Mouse (Mus musculus): ENCODE results near the gene Emb. TPM values are rescaled to one million over a fixed set of nuclear protein-coding genes. Genes with fewer than 3 reads are reported as not detected.

The Emb gene
- polyA plus RNA-seq, 1 experiment from 2014 or later = 39.9 TPM

DNA sequence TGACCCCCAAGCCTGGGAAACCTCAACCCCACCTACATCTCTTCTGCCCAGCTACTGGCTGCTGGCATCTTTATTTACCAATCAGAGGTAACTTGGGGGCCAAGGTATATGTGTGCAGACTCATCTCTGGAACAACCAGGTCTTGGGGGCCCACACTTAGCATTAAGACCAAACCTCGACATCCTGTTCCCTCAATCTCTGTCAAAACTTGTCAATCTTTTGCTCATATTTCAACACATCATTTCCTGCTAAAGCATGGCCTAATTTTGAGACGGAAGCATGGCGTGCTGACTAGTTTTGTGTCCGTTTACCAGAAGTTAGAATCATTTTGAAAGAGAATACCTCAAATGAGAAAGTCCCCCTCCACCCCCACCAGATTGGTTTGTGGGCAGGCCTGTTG lies 52.4 kb downstream of the Emb start:
- DNase-seq (ENCODE audit: low spot score) = no peak
- H3K36me3 ChIP-seq (ENCODE audit: control insufficient read depth, insufficient read depth, low read length) = no peaks in the 10 kb centered on the region
- 93% methylated on average over 4 of the region's 4 CpGs for WGBS

DNA sequence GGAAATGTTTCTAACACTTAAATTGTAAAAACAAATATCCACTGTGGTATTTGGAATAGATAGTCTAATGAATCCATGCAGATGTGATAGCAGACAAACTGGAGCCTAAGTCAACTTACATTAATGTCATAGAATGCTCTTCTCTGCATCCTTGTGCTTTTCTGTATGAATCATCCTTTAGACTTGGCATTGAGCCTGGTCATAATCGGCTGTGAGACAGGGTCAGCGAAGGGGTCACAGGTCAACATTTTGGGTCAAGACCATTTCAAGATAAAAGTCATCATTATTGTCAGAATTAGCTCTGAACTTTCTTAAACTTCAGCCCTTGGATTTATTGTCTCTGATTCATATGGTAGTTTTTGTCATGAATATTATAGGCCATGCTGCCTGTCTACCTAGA lies 57.8 kb downstream of the Emb start:
- no peaks in the 10 kb centered on the region for H3K27me3 ChIP-seq (ENCODE audit: control insufficient read depth, insufficient read depth, low read length)
- H3K4me2 ChIP-seq (ENCODE audit: low read depth, severe bottlenecking) = no peak overlapping the region
- no peaks in the 10 kb centered on the region for H3K9me3 ChIP-seq (ENCODE audit: control insufficient read depth, low read length)
- ATAC-seq (ENCODE audit: insufficient number of reproducible peaks, low FRiP score, low TSS enrichment, low read depth) (no peak), DNase-seq (ENCODE audit: low spot score) (peak; percentile 11)
- no peak overlapping the region for H3K9ac ChIP-seq (ENCODE audit: low read length)
- 74% methylated on average over 2 of the region's 2 CpGs for WGBS
- no peak overlapping the region for H3K4me3 ChIP-seq (ENCODE audit: low read depth, low read length)
- no peaks in the 10 kb centered on the region for H3K4me1 ChIP-seq (ENCODE audit: control insufficient read depth, insufficient read depth, low read length)
- H3K27ac ChIP-seq (replicated peaks; ENCODE audit: low read depth, low read length) = no peak overlapping the region
- H3K36me3 ChIP-seq (ENCODE audit: control insufficient read depth, insufficient read depth, low read length) = no peaks in the 10 kb centered on the region

More for the DNA sequence above, 52.4 kb downstream of the Emb start:
- Histone ChIP-seq H3K9me3 (ENCODE audit: control insufficient read depth, low read length) (no peaks in the 10 kb centered on the region), H3K4me1 (ENCODE audit: control insufficient read depth, insufficient read depth, low read length) (no peaks in the 10 kb centered on the region), H3K27me3 (ENCODE audit: control insufficient read depth, insufficient read depth, low read length) (no peaks in the 10 kb centered on the region), H3K27ac (replicated peaks; ENCODE audit: low read depth, low read length) (no peak overlapping the region), H3K9ac (ENCODE audit: low read length) (no peak overlapping the region), H3K4me2 (ENCODE audit: low read depth, severe bottlenecking) (no peak overlapping the region), H3K4me3 (ENCODE audit: low read depth, low read length) (no peak overlapping the region)
- no peak for ATAC-seq (ENCODE audit: insufficient number of reproducible peaks, low FRiP score, low TSS enrichment, low read depth)

DNA sequence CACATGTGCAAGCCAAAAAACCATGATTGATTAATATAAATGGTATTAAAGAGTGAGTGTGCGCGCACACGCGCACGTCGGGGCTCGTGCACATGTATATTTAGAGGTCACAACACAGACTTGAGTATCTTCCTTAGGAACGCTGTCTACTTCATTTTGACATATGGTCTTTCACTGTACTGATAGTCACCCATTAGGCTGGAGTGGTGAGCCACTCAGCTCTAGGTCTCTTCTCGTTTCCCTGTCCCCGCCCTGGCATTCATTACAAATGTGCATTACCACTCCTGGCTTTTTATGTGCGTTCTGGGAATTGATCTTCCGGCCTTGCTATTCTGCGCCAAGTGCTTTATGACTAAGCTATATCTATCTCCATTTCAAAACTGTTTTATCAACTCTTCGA lies 59.6 kb downstream of the Emb start:
- WGBS = 96% methylated on average over 14 of the region's 14 CpGs

DNA sequence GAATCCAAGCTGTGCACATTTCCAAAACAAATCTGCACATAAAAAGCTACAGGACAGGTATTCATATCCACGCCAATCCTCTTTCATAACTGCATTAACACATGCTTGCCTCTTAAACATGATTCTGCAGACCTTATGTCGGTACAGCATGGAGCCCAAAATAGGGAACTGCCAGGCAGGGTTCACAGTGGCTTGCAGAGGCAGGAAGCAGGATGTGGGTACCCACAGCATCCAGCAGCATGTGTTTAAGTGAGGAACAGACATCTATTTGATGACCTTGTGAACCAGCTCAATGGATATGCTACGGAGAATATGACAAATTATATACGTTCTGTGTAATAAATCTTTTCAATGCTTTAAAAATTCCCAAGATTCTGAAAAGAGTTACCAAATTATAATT lies 75.7 kb downstream of the Emb start:
- Histone ChIP-seq H3K27me3 (ENCODE audit: control insufficient read depth, insufficient read depth, low read length) (no peaks in the 10 kb centered on the region), H3K4me3 (ENCODE audit: low read depth, low read length) (no peak overlapping the region), H3K36me3 (ENCODE audit: control insufficient read depth, insufficient read depth, low read length) (no peaks in the 10 kb centered on the region), H3K9me3 (ENCODE audit: control insufficient read depth, low read length) (no peaks in the 10 kb centered on the region; the same call in 1 of the 2 replicates), H3K9ac (ENCODE audit: low read length) (no peak overlapping the region), H3K4me2 (ENCODE audit: low read depth, severe bottlenecking) (no peak overlapping the region), H3K27ac (replicated peaks; ENCODE audit: low read depth, low read length) (no peak overlapping the region), H3K4me1 (ENCODE audit: control insufficient read depth, insufficient read depth, low read length) (no peaks in the 10 kb centered on the region)
- no peak for ATAC-seq (ENCODE audit: insufficient number of reproducible peaks, low FRiP score, low TSS enrichment, low read depth)
- WGBS = 82% methylated on average over 4 of the region's 4 CpGs
- no peak for DNase-seq (ENCODE audit: low spot score)

More for the DNA sequence above, 59.6 kb downstream of the Emb start:
- ATAC-seq (ENCODE audit: insufficient number of reproducible peaks, low FRiP score, low TSS enrichment, low read depth) (no peak), DNase-seq (ENCODE audit: low spot score) (peak; percentile 7)
- Histone ChIP-seq H3K4me1 (ENCODE audit: control insufficient read depth, insufficient read depth, low read length) (no peaks in the 10 kb centered on the region), H3K4me2 (ENCODE audit: low read depth, severe bottlenecking) (no peak overlapping the region), H3K27me3 (ENCODE audit: control insufficient read depth, insufficient read depth, low read length) (no peaks in the 10 kb centered on the region), H3K36me3 (ENCODE audit: control insufficient read depth, insufficient read depth, low read length) (no peaks in the 10 kb centered on the region), H3K9ac (ENCODE audit: low read length) (no peak overlapping the region), H3K27ac (replicated peaks; ENCODE audit: low read depth, low read length) (no peak overlapping the region), H3K4me3 (ENCODE audit: low read depth, low read length) (no peak overlapping the region), H3K9me3 (ENCODE audit: control insufficient read depth, low read length) (no peaks in the 10 kb centered on the region)

DNA sequence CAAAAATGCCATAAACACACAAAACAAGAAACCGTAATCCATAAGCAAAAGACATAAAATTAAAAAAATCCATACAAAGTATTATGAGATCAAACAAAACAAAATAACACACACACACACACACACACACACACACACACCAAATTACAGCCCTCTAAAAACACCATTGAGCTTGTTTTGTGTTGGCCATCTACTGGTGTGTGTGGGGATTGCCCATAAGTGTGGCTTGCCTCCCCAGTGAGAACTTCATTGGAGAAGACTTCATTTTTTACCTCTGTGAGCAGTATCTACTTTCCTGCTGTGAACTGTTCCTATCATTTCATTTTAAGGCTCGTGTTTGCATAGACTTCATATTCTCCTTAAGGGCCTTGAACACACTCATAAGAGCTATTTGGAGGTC lies 78.6 kb downstream of the Emb start:
- WGBS = 89% methylated on average over 2 of the region's 2 CpGs
- H3K36me3 ChIP-seq (ENCODE audit: control insufficient read depth, insufficient read depth, low read length) = no peaks in the 10 kb centered on the region
- no peaks in the 10 kb centered on the region; the same call in 1 of the 2 replicates for H3K9me3 ChIP-seq (ENCODE audit: control insufficient read depth, low read length)
- ATAC-seq (ENCODE audit: insufficient number of reproducible peaks, low FRiP score, low TSS enrichment, low read depth) = no peak
- no peak overlapping the region for H3K4me3 ChIP-seq (ENCODE audit: low read depth, low read length)
- no peaks in the 10 kb centered on the region for H3K27me3 ChIP-seq (ENCODE audit: control insufficient read depth, insufficient read depth, low read length)
- no peak overlapping the region for H3K27ac ChIP-seq (replicated peaks; ENCODE audit: low read depth, low read length)
- no peak for DNase-seq (ENCODE audit: low spot score)
- H3K4me2 ChIP-seq (ENCODE audit: low read depth, severe bottlenecking) = no peak overlapping the region
- H3K9ac ChIP-seq (ENCODE audit: low read length) = no peak overlapping the region
- no peaks in the 10 kb centered on the region for H3K4me1 ChIP-seq (ENCODE audit: control insufficient read depth, insufficient read depth, low read length)

DNA sequence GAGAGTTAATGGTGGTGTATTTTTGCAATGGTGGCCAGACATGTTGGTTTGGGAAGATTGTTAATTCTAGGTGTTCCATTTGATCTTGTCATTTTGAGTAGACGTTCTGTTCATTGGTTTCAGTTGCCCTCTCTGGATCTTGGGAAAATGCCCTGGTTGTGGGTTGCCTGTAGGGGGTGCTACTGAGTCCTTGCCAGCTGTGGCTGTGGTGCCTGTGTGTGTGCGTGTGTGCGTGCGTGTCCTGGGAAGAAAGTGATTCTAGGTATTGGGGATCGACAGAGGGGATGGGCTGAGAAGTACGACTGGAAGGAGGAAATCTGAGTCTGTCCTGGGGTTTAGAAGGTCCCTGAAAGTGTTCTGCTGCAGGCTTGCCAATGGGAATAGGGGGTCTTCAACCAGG lies 79.1 kb downstream of the Emb start:
- 88% methylated on average over 6 of the region's 6 CpGs for WGBS
- ATAC-seq (ENCODE audit: insufficient number of reproducible peaks, low FRiP score, low TSS enrichment, low read depth) = no peak

DNA sequence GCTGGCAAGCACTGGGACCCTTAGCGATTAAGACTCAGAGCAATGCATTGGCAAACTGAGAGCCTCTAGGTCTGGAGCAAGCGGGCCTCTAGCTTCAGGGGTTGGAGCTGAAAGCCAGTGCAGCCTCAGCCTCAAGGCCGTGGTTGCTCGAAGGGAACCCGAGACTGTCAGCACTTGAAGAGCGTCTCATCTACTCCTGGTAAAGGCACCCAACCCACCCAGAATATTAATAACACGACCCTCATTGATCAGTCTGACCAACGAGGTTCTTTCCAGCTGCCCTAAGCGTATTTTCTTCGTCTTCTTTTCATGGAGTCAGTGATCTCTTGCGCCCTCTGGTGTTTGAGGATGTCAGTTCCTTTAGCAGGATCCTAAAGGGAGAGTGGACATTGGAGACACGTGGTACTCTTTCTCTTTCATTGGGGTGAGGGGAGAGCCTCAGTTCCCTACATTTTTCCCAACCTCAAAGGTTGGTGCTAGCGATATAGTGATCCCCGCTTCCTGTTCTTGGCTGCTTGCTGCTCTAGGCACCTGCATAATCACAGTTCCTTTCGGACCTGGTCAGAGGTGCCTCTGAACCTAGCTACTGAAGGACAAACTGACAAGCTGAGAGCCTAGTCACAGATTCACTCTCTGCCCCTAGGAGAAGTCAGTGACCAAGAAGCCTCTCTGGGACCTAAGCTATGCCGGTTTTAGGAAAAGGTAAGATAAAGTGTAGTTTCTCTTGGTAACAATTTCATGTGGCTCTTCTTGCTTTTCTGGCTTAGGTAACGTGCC lies 81.3 kb downstream of the Emb start:
- H3K4me2 ChIP-seq (ENCODE audit: low read depth, severe bottlenecking) = peak overlapping the region; percentile 25
- H3K9ac ChIP-seq (ENCODE audit: low read length) = no peak overlapping the region
- H3K4me3 ChIP-seq (ENCODE audit: low read depth, low read length) = no peak overlapping the region
- peak; percentile 87 for DNase-seq (ENCODE audit: low spot score)
- H3K4me1 ChIP-seq (ENCODE audit: control insufficient read depth, insufficient read depth, low read length) = no peaks in the 10 kb centered on the region
- no peak overlapping the region for H3K27ac ChIP-seq (replicated peaks; ENCODE audit: low read depth, low read length)
- peak; percentile 61; the same call in 1 of the 2 replicates for ATAC-seq (ENCODE audit: insufficient number of reproducible peaks, low FRiP score, low TSS enrichment, low read depth)
- no peaks in the 10 kb centered on the region; the same call in 1 of the 2 replicates for H3K9me3 ChIP-seq (ENCODE audit: control insufficient read depth, low read length)
- no peaks in the 10 kb centered on the region for H3K27me3 ChIP-seq (ENCODE audit: control insufficient read depth, insufficient read depth, low read length)
- WGBS = 33% methylated on average over 17 of the region's 17 CpGs
- H3K36me3 ChIP-seq (ENCODE audit: control insufficient read depth, insufficient read depth, low read length) = no peaks in the 10 kb centered on the region

More for the DNA sequence above, 79.1 kb downstream of the Emb start:
- no peak overlapping the region for H3K4me3 ChIP-seq (ENCODE audit: low read depth, low read length)
- H3K9ac ChIP-seq (ENCODE audit: low read length) = no peak overlapping the region
- no peaks in the 10 kb centered on the region for H3K27me3 ChIP-seq (ENCODE audit: control insufficient read depth, insufficient read depth, low read length)
- H3K9me3 ChIP-seq (ENCODE audit: control insufficient read depth, low read length) = no peaks in the 10 kb centered on the region; the same call in 1 of the 2 replicates
- no peak for DNase-seq (ENCODE audit: low spot score)
- H3K4me1 ChIP-seq (ENCODE audit: control insufficient read depth, insufficient read depth, low read length) = no peaks in the 10 kb centered on the region
- no peak overlapping the region for H3K27ac ChIP-seq (replicated peaks; ENCODE audit: low read depth, low read length)
- no peak overlapping the region for H3K4me2 ChIP-seq (ENCODE audit: low read depth, severe bottlenecking)
- no peaks in the 10 kb centered on the region for H3K36me3 ChIP-seq (ENCODE audit: control insufficient read depth, insufficient read depth, low read length)

DNA sequence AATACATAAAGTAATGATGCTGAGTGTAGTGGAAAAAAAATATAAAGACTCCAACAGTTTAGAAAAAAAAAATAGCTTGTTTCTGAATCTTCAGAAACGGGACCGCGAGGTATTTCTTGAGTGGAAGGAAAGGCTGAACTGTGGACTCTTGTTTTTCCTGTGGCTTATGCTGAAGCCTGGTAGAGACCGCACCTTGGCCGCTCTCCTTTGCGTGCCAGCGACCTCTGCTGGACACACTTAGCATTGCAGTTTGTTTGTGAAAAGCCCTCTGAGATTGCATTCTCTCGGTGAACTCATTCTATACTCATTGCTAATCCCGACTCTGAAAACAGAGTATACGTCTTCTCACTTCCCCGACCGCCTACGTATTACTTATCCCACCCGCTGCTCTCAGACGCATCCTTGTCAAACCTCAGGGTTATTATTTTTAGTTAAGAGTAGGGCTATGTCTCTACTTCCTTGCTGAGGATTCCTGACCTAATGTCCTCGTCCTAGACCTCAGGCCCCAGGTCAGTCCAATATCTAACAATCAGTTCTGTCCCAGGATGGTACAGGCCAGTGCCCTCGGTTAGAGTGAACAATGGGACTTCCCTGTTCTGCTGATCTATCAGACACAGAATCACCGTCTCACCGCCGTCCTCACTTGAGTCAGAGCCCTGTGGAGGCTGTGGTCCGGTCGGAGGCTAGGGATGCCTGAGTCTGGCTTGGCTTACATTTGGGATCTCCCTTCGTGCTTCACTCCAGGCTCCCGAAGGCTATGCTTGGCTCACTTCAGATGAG lies 103.3 kb downstream of the Emb start:
- H3K27ac ChIP-seq (replicated peaks; ENCODE audit: low read depth, low read length) = no peak overlapping the region
- peak; percentile 92 for DNase-seq (ENCODE audit: low spot score)
- H3K4me3 ChIP-seq (ENCODE audit: low read depth, low read length) = no peak overlapping the region
- H3K4me1 ChIP-seq (ENCODE audit: control insufficient read depth, insufficient read depth, low read length) = no peaks in the 10 kb centered on the region
- H3K9ac ChIP-seq (ENCODE audit: low read length) = no peak overlapping the region
- H3K36me3 ChIP-seq (ENCODE audit: control insufficient read depth, insufficient read depth, low read length) = no peaks in the 10 kb centered on the region
- H3K27me3 ChIP-seq (ENCODE audit: control insufficient read depth, insufficient read depth, low read length) = no peaks in the 10 kb centered on the region
- peak; percentile 56 for ATAC-seq (ENCODE audit: insufficient number of reproducible peaks, low FRiP score, low TSS enrichment, low read depth)
- 33% methylated on average over 24 of the region's 24 CpGs for WGBS
- H3K4me2 ChIP-seq (ENCODE audit: low read depth, severe bottlenecking) = no peak overlapping the region
- no peaks in the 10 kb centered on the region for H3K9me3 ChIP-seq (ENCODE audit: control insufficient read depth, low read length)
